33 mouse cellular contexts compared by ENCODE assay signal in genomic region chr6:55182655-55183430, GRCm38 (mm10). TPM values are rescaled to one million over a fixed set of nuclear protein-coding genes. Genes with fewer than 3 reads are reported as not detected.
DNase-seq lines count a peak whose midpoint lies in the region; TF ChIP-seq lines count a peak whose summit lies in the region.
"Had no signal": no experiment of that assay in that cellular context is flagged by ENCODE, and none has a peak within 500 bp of the region (broad histone marks: within the 10 kb centered on the region; RNA-seq: fewer than 3 reads in every experiment).

No protein-coding gene starts in this region.

- peak; percentile 75 for DNase-seq in kidney, adult 11 months
- DNase-seq in kidney, postnatal 10 days = no peak
- peak; percentile 73 to 77 for DNase-seq in kidney, adult 8-10 months
- DNase-seq in kidney, postnatal 14 days = no peak
- DNase-seq in liver, adult 2 months (ENCODE audit: extremely low read depth, low read depth, low spot score) = peak; percentile 96
- DNase-seq in liver = no peak
- DNase-seq in kidney, postnatal 36 days = peak; percentile 65 to 78
- DNase-seq: adrenal gland, postnatal 10 days; adrenal gland, postnatal 36 days; B cell, adult 2 months; cerebellum, adult 11 months; cerebellum, adult 2 months; cerebellum, adult 9-11 months; cerebellum, postnatal 25 days; forebrain, postnatal 0 days; gastrocnemius, adult 2 months; gastrocnemius, postnatal 14 days; heart, adult 18-20 months; heart, postnatal 14 days; heart, postnatal 4 days had no signal

- H3K27ac ChIP-seq in liver, adult 2 months (replicated peaks; ENCODE audit: insufficient read depth, low read depth, low read length) = peak overlapping the region; percentile 99
- H3K27ac ChIP-seq: embryonic facial prominence, embryonic 12.5 days; embryonic facial prominence, embryonic 15.5 days; gastrocnemius, adult 2 months; heart, embryonic 10.5 days; heart, embryonic 13.5 days; hindbrain, embryonic 14.5 days had no signal

- no peak overlapping the region for H3K9ac ChIP-seq in liver, adult 2 months (ENCODE audit: low read depth, low read length)
- H3K9ac ChIP-seq: embryonic facial prominence, embryonic 12.5 days; embryonic facial prominence, embryonic 15.5 days; forebrain, postnatal 0 days; heart, embryonic 13.5 days; hindbrain, embryonic 14.5 days had no signal

- no peaks in the 10 kb centered on the region for H3K79me2 ChIP-seq in liver, adult 2 months (ENCODE audit: control insufficient read depth, insufficient read depth, low read length)

- no peak overlapping the region for H3K4me3 ChIP-seq in liver, adult 2 months (ENCODE audit: insufficient read depth, low read depth, low read length)
- H3K4me3 ChIP-seq: embryonic facial prominence, embryonic 12.5 days; embryonic facial prominence, embryonic 15.5 days; gastrocnemius, adult 2 months; heart, embryonic 10.5 days; heart, embryonic 13.5 days had no signal

- H3K27me3 ChIP-seq in liver, adult 2 months (ENCODE audit: control insufficient read depth, insufficient read depth, low read length) = no peaks in the 10 kb centered on the region
- H3K27me3 ChIP-seq: embryonic facial prominence, embryonic 12.5 days; embryonic facial prominence, embryonic 15.5 days; heart, embryonic 13.5 days; Patski had no signal

- TF ChIP-seq CTCF in liver, adult 2 months (IDR thresholded peaks at IDR 0.05; ENCODE audit: low read depth, low read length) = no peak

- 29% methylated on average over 1 of the region's 1 CpGs for WGBS in liver, adult 2 months

- peaks cover 20% of the 10 kb centered on the region for H3K4me1 ChIP-seq in liver, adult 2 months (ENCODE audit: control insufficient read depth, insufficient read depth, low read length)
- H3K4me1 ChIP-seq: embryonic facial prominence, embryonic 12.5 days; embryonic facial prominence, embryonic 15.5 days; heart, embryonic 10.5 days; heart, embryonic 13.5 days had no signal

- TF ChIP-seq POLR2A in liver, adult 2 months (IDR thresholded peaks at IDR 0.05; ENCODE audit: extremely low read depth, insufficient read depth, low read length) = no peak

- no peaks in the 10 kb centered on the region for H3K36me3 ChIP-seq in liver, adult 2 months (ENCODE audit: control insufficient read depth, insufficient read depth, low read length)
- H3K36me3 ChIP-seq: embryonic facial prominence, embryonic 12.5 days; embryonic facial prominence, embryonic 15.5 days; G1E; heart, embryonic 10.5 days; heart, embryonic 13.5 days had no signal

RNA-seq across cellular contexts. Expression of gene Inmt, which starts 8.0 kb away (rescaled TPM):
- total RNA-seq in liver, adult 2 months (2014; rRNA removed) = 2,150 and 2,435 TPM in 2 replicates
- polyA plus RNA-seq in liver, adult 2 months (2012; rRNA removed) = 370 and 421 TPM in 2 replicates
- total RNA-seq: CH12.LX; common myeloid progenitor, adult 5-6 weeks; forebrain, postnatal 0 days; G1E; gastrocnemius, postnatal 4 days; heart, postnatal 4 days had no signal
- polyA plus RNA-seq: forebrain, embryonic 14.5 days; forebrain, postnatal 0 days; G1E; heart, embryonic 16.5 days; hindbrain, embryonic 11.5 days; hindbrain, embryonic 14.5 days had no signal

RNA-seq across cellular contexts. Expression of gene Mindy4, which starts 20.3 kb away (rescaled TPM):
- total RNA-seq in liver, adult 2 months (2014; rRNA removed) = 4.1 and 7.7 TPM in 2 replicates
- polyA plus RNA-seq in liver, adult 2 months (2012; rRNA removed) = 3.3 and 4.3 TPM in 2 replicates
- total RNA-seq: CH12.LX had no signal
- polyA plus RNA-seq: G1E had no signal

RNA-seq across cellular contexts. Expression of gene Crhr2, which starts 50.0 kb away (rescaled TPM):
- 0.09 and 0.13 TPM in 2 replicates for total RNA-seq in liver, adult 2 months (2014; rRNA removed)
- polyA plus RNA-seq in liver, adult 2 months (2012; rRNA removed) = 0.64 and 1.2 TPM in 2 replicates
- total RNA-seq: adrenal gland, postnatal 36 days; CH12.LX; common myeloid progenitor, adult 5-6 weeks had no signal
- polyA plus RNA-seq: G1E, Patski had no signal

Comparison
In these comparisons a context has a peak if more than half of its experiments do, and no peak if none do; other contexts are left out.
1. DNase-seq: peak in kidney, adult 11 months (single experiment), kidney, adult 8-10 months (2 of 2), liver, adult 2 months (single experiment) and kidney, postnatal 36 days (2 of 2); none in kidney, postnatal 10 days (single experiment), kidney, postnatal 14 days (single experiment) and liver (single experiment).